8 mouse cellular contexts compared by ENCODE assay signal in genomic region chr3:89270051-89270755, GRCm38 (mm10). TPM values are rescaled to one million over a fixed set of nuclear protein-coding genes. Genes with fewer than 3 reads are reported as not detected.
DNase-seq lines count a peak whose midpoint lies in the region; ATAC-seq lines count a peak whose summit lies in the region.

Gene Slc50a1, minus strand, starts transcription at chr3:89270570.

- H3K27ac ChIP-seq in embryonic facial prominence, embryonic 15.5 days (replicated peaks), result peak within 1 kb of the TSS; percentile 87
- H3K27ac ChIP-seq in heart, embryonic 10.5 days, result peak within 1 kb of the TSS; percentile 91
- peak within 1 kb of the TSS; percentile 86 for H3K27ac ChIP-seq in kidney, embryonic 14.5 days (ENCODE audit: low read depth, low read length)
- H3K27ac ChIP-seq in liver, embryonic 11.5 days (ENCODE audit: low read depth, low read length), result peak within 1 kb of the TSS; percentile 30; the same call in 1 of the 2 replicates
- peak within 1 kb of the TSS; percentile 68 for H3K27ac ChIP-seq in stomach, embryonic 14.5 days (ENCODE audit: low read length)

- H3K9ac ChIP-seq in embryonic facial prominence, embryonic 15.5 days, result peak within 1 kb of the TSS; percentile 41
- H3K9ac ChIP-seq in kidney, embryonic 14.5 days (ENCODE audit: low read depth, low read length), result peak within 1 kb of the TSS; percentile 76
- peak within 1 kb of the TSS; percentile 67 for H3K9ac ChIP-seq in liver, embryonic 11.5 days (ENCODE audit: low read depth, low read length)
- H3K9ac ChIP-seq in stomach, embryonic 14.5 days (replicated peaks; ENCODE audit: low read depth, low read length), result peak within 1 kb of the TSS; percentile 49

- no peaks in the 10 kb centered on the region for H3K9me3 ChIP-seq in embryonic facial prominence, embryonic 15.5 days (replicated peaks)
- H3K9me3 ChIP-seq in heart, embryonic 10.5 days, result no peaks in the 10 kb centered on the region
- no peaks in the 10 kb centered on the region for H3K9me3 ChIP-seq in kidney, embryonic 14.5 days (ENCODE audit: control insufficient read depth, low read length)
- no peaks in the 10 kb centered on the region for H3K9me3 ChIP-seq in liver, embryonic 11.5 days (ENCODE audit: control insufficient read depth, low read length)
- no peaks in the 10 kb centered on the region for H3K9me3 ChIP-seq in stomach, embryonic 14.5 days (ENCODE audit: control insufficient read depth, low read depth, low read length)

- 2% methylated on average over 38 of the region's 39 CpGs for WGBS in embryonic facial prominence, embryonic 15.5 days
- WGBS in heart, embryonic 10.5 days, result 3% methylated on average over 39 of the region's 39 CpGs
- 3% methylated on average over 39 of the region's 39 CpGs for WGBS in kidney, embryonic 14.5 days
- 4% methylated on average over 39 of the region's 39 CpGs for WGBS in liver, embryonic 11.5 days
- 2% methylated on average over 39 of the region's 39 CpGs for WGBS in stomach, embryonic 14.5 days

- peaks cover 30% of the 10 kb centered on the region for H3K36me3 ChIP-seq in embryonic facial prominence, embryonic 15.5 days
- H3K36me3 ChIP-seq in heart, embryonic 10.5 days, result peaks cover 33% of the 10 kb centered on the region
- H3K36me3 ChIP-seq in kidney, embryonic 14.5 days (ENCODE audit: control insufficient read depth, insufficient read depth, low read length), result peaks cover 28% of the 10 kb centered on the region
- peaks cover 3% of the 10 kb centered on the region; the same call in 1 of the 2 replicates for H3K36me3 ChIP-seq in liver, embryonic 11.5 days (ENCODE audit: control insufficient read depth, insufficient read depth, low read length)
- no peaks in the 10 kb centered on the region; the same call in 1 of the 2 replicates for H3K36me3 ChIP-seq in stomach, embryonic 14.5 days (ENCODE audit: control insufficient read depth, insufficient read depth, low read length)

- H3K4me1 ChIP-seq in embryonic facial prominence, embryonic 15.5 days, result peaks cover 57% of the 10 kb centered on the region
- H3K4me1 ChIP-seq in heart, embryonic 10.5 days, result peaks cover 55% of the 10 kb centered on the region
- H3K4me1 ChIP-seq in kidney, embryonic 14.5 days (ENCODE audit: control insufficient read depth, insufficient read depth, low read length), result peaks cover 30% of the 10 kb centered on the region
- peaks cover 22% of the 10 kb centered on the region for H3K4me1 ChIP-seq in liver, embryonic 11.5 days (replicated peaks; ENCODE audit: control insufficient read depth, insufficient read depth, low read length)
- H3K4me1 ChIP-seq in stomach, embryonic 14.5 days (ENCODE audit: control insufficient read depth, insufficient read depth, low read length), result peaks cover 34% of the 10 kb centered on the region

- ATAC-seq in embryonic facial prominence, embryonic 15.5 days (ENCODE audit: insufficient number of reproducible peaks, low FRiP score, low TSS enrichment, low read depth), result peak; percentile 76
- ATAC-seq in kidney, embryonic 14.5 days (ENCODE audit: low FRiP score, low TSS enrichment), result peak; percentile 58
- ATAC-seq in liver, embryonic 11.5 days (replicated peaks; ENCODE audit: low FRiP score), result peak; percentile 60; the same call in 1 of the 2 replicates
- peak; percentile 39; the same call in 1 of the 2 replicates for ATAC-seq in stomach, embryonic 14.5 days (ENCODE audit: insufficient number of reproducible peaks, insufficient read depth, low FRiP score, low read depth)

- H3K27me3 ChIP-seq in embryonic facial prominence, embryonic 15.5 days, result no peaks in the 10 kb centered on the region
- no peaks in the 10 kb centered on the region for H3K27me3 ChIP-seq in heart, embryonic 10.5 days (ENCODE audit: insufficient read depth, poor library complexity, severe bottlenecking)
- H3K27me3 ChIP-seq in kidney, embryonic 14.5 days (ENCODE audit: control insufficient read depth, insufficient read depth, low read length), result no peaks in the 10 kb centered on the region
- H3K27me3 ChIP-seq in liver, embryonic 11.5 days (replicated peaks; ENCODE audit: control insufficient read depth, insufficient read depth, low read length), result no peaks in the 10 kb centered on the region
- no peaks in the 10 kb centered on the region for H3K27me3 ChIP-seq in stomach, embryonic 14.5 days (ENCODE audit: control insufficient read depth, insufficient read depth, low read length)

- peak within 1 kb of the TSS; percentile 53 for H3K4me3 ChIP-seq in embryonic facial prominence, embryonic 15.5 days (replicated peaks)
- H3K4me3 ChIP-seq in heart, embryonic 10.5 days, result peak within 1 kb of the TSS; percentile 66
- H3K4me3 ChIP-seq in kidney, embryonic 14.5 days (ENCODE audit: low read length), result peak within 1 kb of the TSS; percentile 53
- peak within 1 kb of the TSS; percentile 65 for H3K4me3 ChIP-seq in liver, embryonic 11.5 days (ENCODE audit: low read depth, low read length)
- H3K4me3 ChIP-seq in stomach, embryonic 14.5 days (ENCODE audit: low read depth, low read length), result peak within 1 kb of the TSS; percentile 51

- DNase-seq in 3134 (ENCODE audit: extremely low read depth, insufficient read length, low spot score), result peak; percentile 89
- DNase-seq in adrenal gland, postnatal 36 days, result peak; percentile 94 to 95
- DNase-seq in heart, embryonic 10.5 days (ENCODE audit: low spot score), result peak; percentile 87
- peak; percentile 80 for DNase-seq in liver, embryonic 11.5 days (ENCODE audit: low spot score)
- peak; percentile 79 for DNase-seq in naive thymus-derived CD4-positive, alpha-beta T cell, adult 2 months (ENCODE audit: low read depth)

- H3K4me2 ChIP-seq in embryonic facial prominence, embryonic 15.5 days (replicated peaks), result peak within 1 kb of the TSS; percentile 70
- peak within 1 kb of the TSS; percentile 78 for H3K4me2 ChIP-seq in kidney, embryonic 14.5 days (replicated peaks; ENCODE audit: low read depth, low read length)
- peak within 1 kb of the TSS; percentile 76 for H3K4me2 ChIP-seq in liver, embryonic 11.5 days
- H3K4me2 ChIP-seq in stomach, embryonic 14.5 days (replicated peaks; ENCODE audit: low read depth, low read length), result peak within 1 kb of the TSS; percentile 64

RNA-seq across cellular contexts. Expression of gene Slc50a1, which starts in this region (rescaled TPM):
- total RNA-seq in adrenal gland, postnatal 36 days (2021), result 10 to 100 TPM; 42.0 to 47.7 TPM
- polyA plus RNA-seq in embryonic facial prominence, embryonic 15.5 days (2015; fragmentation: Nextera tagmentation; extraction: Ambion mirVana), result 71.8 and 72.2 TPM in 2 replicates
- 39.9 and 42.4 TPM in 2 replicates for polyA plus RNA-seq in heart, embryonic 10.5 days (2016; fragmentation: Nextera tagmentation; extraction: Ambion mirVana)
- 55.1 and 64.1 TPM in 2 replicates for polyA plus RNA-seq in kidney, embryonic 14.5 days (2014; fragmentation: Nextera tagmentation; extraction: Ambion mirVana)
- polyA plus RNA-seq in liver, embryonic 11.5 days (2014; fragmentation: Nextera tagmentation; extraction: Ambion mirVana), result 25.3 and 31.5 TPM in 2 replicates
- 86.5 TPM in 2 replicates for polyA plus RNA-seq in stomach, embryonic 14.5 days (2014; fragmentation: Nextera tagmentation; extraction: Ambion mirVana)

Comparison
In these comparisons a context has a peak if more than half of its experiments do, and no peak if none do; other contexts are left out.
1. Peak in every context shown above with its lines: DNase-seq, ATAC-seq, H3K4me3 ChIP-seq and H3K27ac ChIP-seq.
2. H3K27ac ChIP-seq: peak in every context shown above with its lines; median percentile 91 in heart, embryonic 10.5 days; 87 in embryonic facial prominence, embryonic 15.5 days; 86 in kidney, embryonic 14.5 days; 68 in stomach, embryonic 14.5 days; 30 in liver, embryonic 11.5 days.